Mouse (Mus musculus) urinary bladder, postnatal 10 days (tissue): ENCODE measurements around the gene Gm3415.
"Not testable (repeated sequence)": the region's sequence is repeated elsewhere in the genome, so short reads cannot be mapped to it uniquely, and the experiment has no call there.

ENCODE experiments used
- DNase-seq: peaks from one replicate; pipeline ENCODE4 v3.0.0; 2022; ENCODE audit warnings: low spot score

Gene Gm3415

GRCm38 (mm10) chr5:146555836-146556235 lies at the start of gene Gm3415:
Gene Gm3415 (plus strand): TSS chr5:146556136.
- not testable (repeated sequence) for DNase-seq

GRCm38 (mm10) chr5:146513823-146514222 lies 42.1 kb upstream of the Gm3415 start, which contains the start of gene Gm3402:
Gene Gm3402 (plus strand): TSS chr5:146514123.
- not testable (repeated sequence) for DNase-seq

GRCm38 (mm10) chr5:146525501-146525900 lies 30.4 kb upstream of the Gm3415 start, which contains the start of gene Gm3404:
Gene Gm3404 (plus strand): TSS chr5:146525801.
- not testable (repeated sequence) for DNase-seq

GRCm38 (mm10) chr5:146537347-146537746 lies 18.6 kb upstream of the Gm3415 start, which contains the start of gene Gm3409:
Gene Gm3409 (plus strand): TSS chr5:146537647.
- DNase-seq, result not testable (repeated sequence)

GRCm38 (mm10) chr5:146564259-146564658 lies 8.3 kb downstream of the Gm3415 start:
- no peak for DNase-seq

GRCm38 (mm10) chr5:146567054-146567453 lies 11.1 kb downstream of the Gm3415 start:
- no peak for DNase-seq

GRCm38 (mm10) chr5:146570179-146570578 lies 14.2 kb downstream of the Gm3415 start:
- not testable (repeated sequence) for DNase-seq

GRCm38 (mm10) chr5:146571830-146572734 lies 16.1 kb downstream of the Gm3415 start:
- not testable (repeated sequence) for DNase-seq

GRCm38 (mm10) chr5:146572735-146573042 lies 16.8 kb downstream of the Gm3415 start:
- DNase-seq, result not testable (repeated sequence)

GRCm38 (mm10) chr5:146576668-146577067 lies 20.7 kb downstream of the Gm3415 start:
- no peak for DNase-seq

GRCm38 (mm10) chr5:146584156-146584477 lies 28.2 kb downstream of the Gm3415 start:
- DNase-seq, result no peak

- no peak for DNase-seq
These were observed 28.8 kb downstream of the Gm3415 start, which contains the start of gene Gpr12 for GRCm38 (mm10) chr5:146584478-146585306. Gene Gpr12 (minus strand): TSS chr5:146585239.

GRCm38 (mm10) chr5:146585307-146585651 lies 29.3 kb downstream of the Gm3415 start:
- no peak for DNase-seq

- DNase-seq, result no peak
These were observed 30.6 kb downstream of the Gm3415 start for GRCm38 (mm10) chr5:146586357-146587070.

GRCm38 (mm10) chr5:146590987-146591386 lies 35.1 kb downstream of the Gm3415 start:
- DNase-seq, result no peak

GRCm38 (mm10) chr5:146591636-146592035 lies 35.7 kb downstream of the Gm3415 start:
- no peak for DNase-seq

GRCm38 (mm10) chr5:146592580-146592979 lies 36.6 kb downstream of the Gm3415 start:
- DNase-seq, result no peak

GRCm38 (mm10) chr5:146596612-146597502 lies 40.9 kb downstream of the Gm3415 start:
- DNase-seq, result no peak

- no peak for DNase-seq
These were observed 41.6 kb downstream of the Gm3415 start for GRCm38 (mm10) chr5:146597503-146597874.

GRCm38 (mm10) chr5:146598215-146599119 lies 42.5 kb downstream of the Gm3415 start:
- no peak for DNase-seq
